Mouse (Mus musculus) c-Kit-negative CD71-positive TER-119-positive erythroid progenitor cells, embryonic 14.5 days (primary cell): ENCODE measurements at regions not wholly inside any gene's neighbourhood (a gene's known extent, or its start where the extent isn't known, plus 50 kb on each side); places are given as distances from the start of the nearest gene placed in this dataset.

Source experiments
- DNase-seq: peaks from one replicate; pipeline ENCODE4 v3.0.0-alpha.2; 2013; ENCODE audit warnings: low read depth, low spot score

GRCm38 (mm10) chr13:92973791-92974190 lies 129.2 kb downstream of the Mtx3 start:
- no peak for DNase-seq

GRCm38 (mm10) chr13:92986719-92987553 lies 142.4 kb downstream of the Mtx3 start:
- DNase-seq, result peak; percentile 32

GRCm38 (mm10) chr13:92987691-92988090 lies 143.1 kb downstream of the Mtx3 start:
- no peak for DNase-seq

- no peak for DNase-seq
These were observed 144.0 kb downstream of the Mtx3 start for GRCm38 (mm10) chr13:92988600-92988999.

GRCm38 (mm10) chr13:92990316-92991206 lies 146.0 kb downstream of the Mtx3 start:
- DNase-seq, result no peak
